Mouse (Mus musculus) olfactory bulb, adult 2 months (tissue): ENCODE results near the gene Gm3238.

ENCODE experiments used
- CTCF ChIP-seq: fragments of 200-500 bp; IDR thresholded peaks from 2 replicates; pipeline ENCODE4 v1.5.1; 2012; ENCODE audit warnings: low read depth, mild to moderate bottlenecking, low read length, moderate library complexity; ENCODE audit not compliant: insufficient read depth
- POLR2A ChIP-seq: fragments of 200-500 bp; IDR thresholded peaks from 2 replicates; pipeline ENCODE4 v1.6.1; 2012; ENCODE audit warnings: mild to moderate bottlenecking, low read depth, low read length, moderate library complexity; ENCODE audit not compliant: insufficient read depth

GRCm38 (mm10) chr10:77738929-77739328 lies 32.2 kb downstream of the Gm3238 start:
- TF ChIP-seq CTCF = no peak
- no peak for TF ChIP-seq POLR2A
